Mouse (Mus musculus): ENCODE measurements at regions not wholly inside any gene's neighbourhood (a gene's known extent, or its start where the extent isn't known, plus 50 kb on each side); places are given as distances from the start of the nearest gene placed in this dataset.

DNA sequence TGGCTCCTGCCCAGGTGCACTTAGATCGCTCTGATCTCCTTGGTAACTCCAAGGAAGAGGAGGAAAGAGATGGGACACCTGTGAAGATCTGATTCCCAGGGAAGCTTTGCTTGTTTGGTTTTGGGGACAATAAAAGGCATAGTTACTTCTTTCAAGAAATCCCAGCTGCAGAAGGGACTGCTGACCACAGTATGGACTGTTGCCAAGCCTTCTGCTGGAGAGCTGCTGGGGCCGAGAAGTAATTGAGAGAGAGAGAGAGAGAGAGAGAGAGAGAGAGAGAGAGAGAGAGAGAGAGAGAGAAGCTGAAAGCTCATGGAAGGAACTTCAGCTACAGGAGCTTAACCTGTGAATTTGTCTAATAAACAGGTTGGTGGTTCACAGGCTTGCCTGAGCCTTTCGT is 276.9 kb upstream of the Mmadhc start:
- no peak for TF ChIP-seq CTCF (IDR thresholded peaks at IDR 0.05; ENCODE audit: extremely low read depth, insufficient read length, insufficient replicate concordance, low read depth, low read length)
- no peak for TF ChIP-seq POLR2A (IDR thresholded peaks at IDR 0.05; ENCODE audit: low read depth, low read length)

Data from small intestine, adult 2 months (tissue).